Mouse (Mus musculus) hindbrain, embryonic 15.5 days (tissue): ENCODE measurements around the gene Gramd4. TPM values are rescaled to one million over a fixed set of nuclear protein-coding genes. Genes with fewer than 3 reads are reported as not detected.

Experiments used
- ATAC-seq: fragments of 200-750 bp; cut with Nextera tagmentation; 2 replicates; pipeline ENCODE4 v1.8.0; 2017; ENCODE audit warnings: low read depth, moderate number of reproducible peaks, moderate TSS enrichment; ENCODE audit not compliant: low FRiP score
- H3K27ac ChIP-seq: fragments of 300-500 bp; sonication (generic); replicated peaks from 2 replicates; pipeline ENCODE4 v1.5.1; 2015; ENCODE audit warnings: mild to moderate bottlenecking, inconsistent platforms
- H3K27me3 ChIP-seq: fragments of 300-500 bp; sonication (generic); 2 replicates; pipeline ENCODE4 v1.6.1; 2015; ENCODE audit warnings: control low read depth, inconsistent platforms
- H3K36me3 ChIP-seq: fragments of 300-500 bp; sonication (generic); 2 replicates; pipeline ENCODE4 v1.6.1; 2015; ENCODE audit warnings: control low read depth, inconsistent platforms
- H3K4me1 ChIP-seq: fragments of 300-500 bp; sonication (generic); replicated peaks from 2 replicates; pipeline ENCODE4 v1.6.1; 2015; ENCODE audit warnings: control low read depth, inconsistent platforms
- H3K4me2 ChIP-seq: fragments of 300-500 bp; sonication (generic); 2 replicates; pipeline ENCODE4 v1.6.1; 2015; ENCODE audit warnings: moderate library complexity, mild to moderate bottlenecking, inconsistent platforms
- H3K4me3 ChIP-seq: fragments of 300-500 bp; sonication (generic); 2 replicates; pipeline ENCODE4 v1.5.1; 2015; ENCODE audit warnings: mild to moderate bottlenecking, inconsistent platforms
- H3K9ac ChIP-seq: fragments of 300-500 bp; sonication (generic); 2 replicates; pipeline ENCODE4 v1.6.1; 2015; ENCODE audit warnings: inconsistent platforms
- H3K9me3 ChIP-seq: fragments of 300-500 bp; sonication (generic); 2 replicates; pipeline ENCODE4 v1.6.1; 2016; ENCODE audit warnings: control low read depth, inconsistent platforms
- WGBS: fragments of 180-500 bp; shearing (Covaris S2); methylation state at CpG from one replicate; pipeline ENCODE4 v1.1.7; 2015; 5-methylcytosine and 5-hydroxymethylcytosine counted together
- polyA plus RNA-seq: library from polyadenylated mRNA; unstranded; fragments of >200 nt; fragmentation: Nextera tagmentation; extraction: Ambion mirVana; gene quantifications from 2 replicates; pipeline ENCODE4 v1.2.1, GENCODE M21; 2015

Gene Gramd4
- polyA plus RNA-seq, 1 experiment from 2014 or later: 33.4 TPM

DNA sequence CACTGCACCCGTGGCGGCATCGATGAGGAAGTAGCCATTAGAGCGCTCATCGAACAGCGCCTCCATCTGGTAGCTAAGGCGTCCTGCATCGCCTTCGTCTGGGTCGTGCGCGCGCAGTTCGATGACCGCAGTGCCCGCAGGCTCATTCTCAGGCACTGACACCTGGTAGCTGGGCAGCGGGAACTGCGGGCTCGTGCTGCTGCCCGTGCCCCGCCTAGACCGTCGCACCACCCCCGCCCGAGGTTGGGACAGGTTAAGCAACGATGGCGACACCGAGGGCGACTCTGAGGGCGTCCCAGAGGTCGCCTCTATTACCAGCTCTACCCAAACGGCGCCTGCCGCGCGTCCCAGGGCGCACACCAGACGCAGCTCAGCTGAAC lies 24.7 kb upstream of the Gramd4 start:
- 0 out of 2 replicates have a peak overlapping the region, but pooled peaks have one; percentile 61 for H3K27ac ChIP-seq

DNA sequence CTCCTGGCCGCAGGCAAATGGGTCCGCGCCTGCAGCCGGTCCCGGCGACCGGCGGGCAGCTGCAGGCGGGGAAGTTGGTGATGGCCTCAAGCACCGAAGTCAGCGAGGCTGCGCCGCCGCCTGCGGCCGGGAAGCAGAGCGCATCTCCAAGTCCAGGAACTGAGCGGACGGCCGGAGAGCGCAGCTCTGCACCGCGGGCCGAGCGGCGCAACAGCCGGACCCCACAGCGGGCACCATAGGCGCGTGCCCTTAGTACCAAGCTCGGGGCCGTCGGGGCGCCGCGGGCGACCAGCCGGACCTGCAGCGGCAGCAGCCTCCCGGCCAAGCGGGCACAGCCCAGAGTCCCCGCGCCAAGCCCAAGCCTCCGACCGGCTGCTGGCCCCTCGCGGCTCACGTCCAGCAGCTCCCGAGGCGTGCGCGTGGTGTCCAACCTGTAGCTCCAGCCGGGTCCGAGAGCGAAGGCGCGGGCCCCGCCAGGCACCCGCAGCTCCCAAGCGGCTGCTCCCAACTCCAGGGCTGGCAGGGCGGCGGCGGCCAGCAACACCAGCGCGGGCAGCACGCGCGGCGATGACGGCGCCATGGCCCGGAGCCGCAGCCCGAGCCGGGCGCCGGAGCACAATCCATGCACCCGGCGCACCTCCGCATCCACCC lies 24.2 kb upstream of the Gramd4 start, which contains the start of gene Celsr1:
TSS of gene Celsr1 (minus strand) at position 587 of the 651 bp plus-strand sequence.
- Histone ChIP-seq H3K4me1 (peaks cover 28% of the 10 kb centered on the region), H3K27me3 (peaks cover 41% of the 10 kb centered on the region), H3K27ac (peak within 1 kb of the TSS; percentile 61), H3K4me3 (peak within 1 kb of the TSS; percentile 47), H3K36me3 (no peaks in the 10 kb centered on the region), H3K4me2 (peak within 1 kb of the TSS; percentile 79), H3K9ac (peak within 1 kb of the TSS; percentile 39), H3K9me3 (no peaks in the 10 kb centered on the region)
- ATAC-seq: peak; percentile 16
- WGBS: under 1% methylated on average over 68 of the region's 80 CpGs

More for the DNA sequence above, 24.7 kb upstream of the Gramd4 start:
- WGBS: 1% methylated on average over 38 of the region's 38 CpGs
- Histone ChIP-seq H3K4me1 (peaks cover 28% of the 10 kb centered on the region), H3K36me3 (no peaks in the 10 kb centered on the region), H3K4me2 (peak overlapping the region; percentile 79), H3K27me3 (peaks cover 41% of the 10 kb centered on the region), H3K9me3 (no peaks in the 10 kb centered on the region), H3K4me3 (peak overlapping the region; percentile 47), H3K9ac (peak overlapping the region; percentile 22; the same call in 1 of the 2 replicates)
- ATAC-seq: no peak; the same call in 1 of the 2 replicates

DNA sequence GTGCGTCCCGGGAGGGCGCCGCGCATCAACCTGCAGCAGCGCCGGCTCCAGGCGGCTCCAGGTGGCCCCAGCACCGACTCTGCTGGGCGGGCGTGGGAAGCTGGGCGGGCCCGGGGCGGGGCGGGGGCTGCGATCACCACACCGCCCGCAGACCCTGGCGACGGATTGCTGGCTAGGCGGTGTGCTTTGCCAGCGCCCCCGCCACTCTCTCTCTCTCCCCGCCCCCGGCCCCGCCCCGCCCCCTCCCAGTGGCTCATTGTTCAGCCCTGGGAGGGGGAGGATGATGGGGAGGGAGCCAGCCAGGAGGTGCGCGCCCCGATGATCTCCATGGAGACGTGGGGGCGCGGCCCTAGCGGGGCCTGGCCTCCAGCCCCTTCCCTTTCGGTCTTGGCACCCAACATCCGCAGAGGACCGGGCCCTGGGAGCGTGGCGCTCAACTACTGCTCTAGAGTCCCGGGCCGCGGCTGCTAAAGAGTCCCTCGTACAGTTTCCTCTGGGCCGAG lies 23.4 kb upstream of the Gramd4 start:
- Histone ChIP-seq H3K27ac (peak overlapping the region; percentile 61), H3K9ac (peak overlapping the region; percentile 39), H3K36me3 (no peaks in the 10 kb centered on the region), H3K4me3 (peak overlapping the region; percentile 47), H3K4me1 (peaks cover 30% of the 10 kb centered on the region), H3K4me2 (peak overlapping the region; percentile 79), H3K27me3 (peaks cover 43% of the 10 kb centered on the region), H3K9me3 (no peaks in the 10 kb centered on the region)
- 0% methylated on average over 30 of the region's 44 CpGs for WGBS
- ATAC-seq: peak; percentile 75

DNA sequence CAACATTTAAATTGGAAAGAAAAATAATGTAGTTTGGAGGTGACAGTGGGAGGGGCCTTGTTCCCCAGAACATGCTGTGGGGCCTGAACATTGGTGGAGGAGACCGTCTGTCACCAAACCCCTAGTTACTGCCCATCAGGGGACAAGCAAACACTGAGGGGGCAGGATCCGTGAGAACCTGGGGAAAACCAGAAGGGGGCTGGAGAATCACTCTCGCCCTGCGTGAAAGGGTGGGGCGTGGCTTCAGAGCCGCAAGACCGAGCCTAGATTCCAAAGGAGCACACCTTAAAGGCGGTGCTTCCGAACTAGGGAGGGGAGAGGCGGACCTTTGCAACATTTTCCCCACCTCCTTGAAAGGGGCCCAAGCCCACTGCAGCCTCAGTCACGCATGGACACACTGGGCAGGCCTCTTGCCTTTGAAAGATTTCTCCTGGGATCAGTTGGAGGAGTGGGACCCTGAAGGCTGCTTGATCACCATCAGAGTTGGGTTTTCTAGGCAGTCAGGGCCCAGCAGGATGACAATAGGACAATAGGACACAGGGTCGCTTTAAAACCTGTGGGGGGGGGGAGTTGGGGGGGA lies 22.6 kb upstream of the Gramd4 start:
- peak overlapping the region; percentile 2; the same call in 1 of the 2 replicates for H3K27ac ChIP-seq
- H3K4me1 ChIP-seq: peaks cover 29% of the 10 kb centered on the region
- peak overlapping the region; percentile 79 for H3K4me2 ChIP-seq
- WGBS: 8% methylated on average over 12 of the region's 12 CpGs
- ATAC-seq: no peak
- H3K36me3 ChIP-seq: no peaks in the 10 kb centered on the region
- H3K9me3 ChIP-seq: no peaks in the 10 kb centered on the region
- no peak overlapping the region for H3K9ac ChIP-seq
- peak overlapping the region; percentile 47 for H3K4me3 ChIP-seq
- peaks cover 51% of the 10 kb centered on the region for H3K27me3 ChIP-seq

DNA sequence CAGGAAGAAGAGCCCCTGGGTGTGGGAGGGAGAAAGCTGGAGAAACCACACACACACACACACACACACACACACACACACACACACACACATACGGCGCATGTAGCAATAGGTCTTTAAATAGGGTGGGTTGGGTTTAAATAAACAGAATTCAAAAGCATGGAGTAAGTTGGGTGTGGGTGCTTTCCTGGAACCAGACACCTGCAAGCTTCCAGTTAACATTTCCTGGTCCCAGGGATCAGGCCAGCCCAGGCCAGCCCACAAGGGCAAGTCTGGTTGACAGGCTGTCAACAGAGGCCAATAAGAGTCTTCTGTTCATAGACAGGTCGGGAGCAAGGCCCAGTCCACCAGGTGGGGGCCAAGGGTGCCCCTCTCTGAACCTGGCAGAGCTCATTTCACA lies 21.6 kb upstream of the Gramd4 start:
- Histone ChIP-seq H3K9ac (no peak overlapping the region), H3K4me1 (peaks cover 29% of the 10 kb centered on the region), H3K27ac (no peak overlapping the region), H3K4me3 (no peak overlapping the region), H3K27me3 (peaks cover 51% of the 10 kb centered on the region), H3K9me3 (no peaks in the 10 kb centered on the region), H3K36me3 (no peaks in the 10 kb centered on the region), H3K4me2 (no peak overlapping the region)
- WGBS: 75% methylated on average over 3 of the region's 3 CpGs
- ATAC-seq: no peak

DNA sequence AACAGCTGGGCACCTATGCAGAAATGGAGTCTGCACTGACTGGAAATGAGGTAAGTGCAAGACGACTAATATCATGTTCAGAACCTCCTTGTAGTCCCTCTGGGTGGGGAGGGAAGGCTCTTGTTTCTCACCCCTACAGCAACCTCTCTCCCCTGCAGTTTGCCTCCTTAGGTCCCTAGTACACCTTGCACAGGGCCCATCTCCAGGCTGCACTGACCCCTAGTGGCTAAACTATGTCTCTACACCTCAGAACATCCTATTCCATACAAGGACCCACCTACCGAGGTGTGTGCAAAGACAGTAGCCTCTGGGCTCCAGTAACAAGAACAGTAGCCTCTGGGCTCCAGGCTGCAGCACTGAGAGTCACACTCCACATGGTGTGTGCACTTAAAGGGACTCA lies 18.7 kb upstream of the Gramd4 start:
- H3K4me3 ChIP-seq: no peak overlapping the region
- H3K36me3 ChIP-seq: no peaks in the 10 kb centered on the region
- H3K9me3 ChIP-seq: no peaks in the 10 kb centered on the region
- 2% methylated on average over 2 of the region's 2 CpGs for WGBS
- H3K9ac ChIP-seq: no peak overlapping the region
- H3K4me2 ChIP-seq: peak overlapping the region; percentile 20; the same call in 1 of the 2 replicates
- H3K4me1 ChIP-seq: peaks cover 16% of the 10 kb centered on the region
- no peak overlapping the region for H3K27ac ChIP-seq
- H3K27me3 ChIP-seq: peaks cover 30% of the 10 kb centered on the region
- peak; percentile 89 for ATAC-seq

DNA sequence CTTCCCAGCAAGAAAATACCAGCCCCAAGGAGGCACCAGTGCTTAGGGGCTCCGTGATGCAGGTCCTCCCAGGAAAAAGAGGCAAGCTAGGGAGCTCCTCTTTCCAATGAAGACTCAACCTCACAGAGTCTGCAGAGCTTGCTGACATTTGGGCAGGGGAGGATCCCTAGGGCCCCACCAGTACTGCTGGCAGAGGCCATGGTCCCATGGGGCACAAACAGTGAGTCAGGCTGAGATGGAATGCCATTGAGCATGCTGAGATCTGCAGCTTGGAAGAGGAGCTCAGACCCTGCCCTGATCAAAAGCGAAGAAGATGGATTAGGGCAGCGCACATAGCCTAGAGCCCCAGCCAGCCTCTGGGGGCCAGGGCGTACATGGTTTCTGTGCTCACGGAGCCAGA lies 16.1 kb upstream of the Gramd4 start:
- no peak overlapping the region for H3K27ac ChIP-seq
- no peak overlapping the region for H3K4me2 ChIP-seq
- H3K27me3 ChIP-seq: peaks cover 10% of the 10 kb centered on the region; the same call in 1 of the 2 replicates
- H3K4me1 ChIP-seq: peaks cover 4% of the 10 kb centered on the region; the same call in 1 of the 2 replicates
- H3K36me3 ChIP-seq: no peaks in the 10 kb centered on the region
- ATAC-seq: no peak
- H3K9ac ChIP-seq: no peak overlapping the region
- no peak overlapping the region for H3K4me3 ChIP-seq
- no peaks in the 10 kb centered on the region for H3K9me3 ChIP-seq
- 80% methylated on average over 5 of the region's 5 CpGs for WGBS

DNA sequence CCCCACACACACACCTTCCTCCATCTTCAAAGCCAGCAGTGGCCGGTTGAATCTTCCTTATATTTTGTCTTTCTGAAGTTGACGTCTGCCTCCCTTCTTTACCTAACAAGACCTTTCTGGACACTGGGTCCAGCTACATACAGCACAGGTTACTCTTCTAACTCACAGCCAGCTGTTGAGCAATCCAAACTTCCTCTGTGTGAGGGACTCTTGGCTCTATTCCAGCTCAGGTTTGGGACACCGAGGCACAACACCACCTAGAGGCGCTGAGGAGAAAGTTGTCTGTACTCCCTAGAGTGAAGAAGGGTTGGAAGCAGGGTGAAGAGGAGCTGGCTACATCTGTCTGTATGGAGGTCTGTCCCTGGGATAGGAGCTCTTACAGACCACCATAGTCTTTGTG lies 15.1 kb upstream of the Gramd4 start:
- H3K4me2 ChIP-seq: no peak overlapping the region
- peaks cover 4% of the 10 kb centered on the region; the same call in 1 of the 2 replicates for H3K4me1 ChIP-seq
- no peak overlapping the region for H3K9ac ChIP-seq
- no peaks in the 10 kb centered on the region for H3K36me3 ChIP-seq
- H3K27me3 ChIP-seq: peaks cover 10% of the 10 kb centered on the region; the same call in 1 of the 2 replicates
- H3K9me3 ChIP-seq: no peaks in the 10 kb centered on the region
- H3K27ac ChIP-seq: no peak overlapping the region
- 41% methylated on average over 4 of the region's 4 CpGs for WGBS
- no peak for ATAC-seq
- H3K4me3 ChIP-seq: no peak overlapping the region

DNA sequence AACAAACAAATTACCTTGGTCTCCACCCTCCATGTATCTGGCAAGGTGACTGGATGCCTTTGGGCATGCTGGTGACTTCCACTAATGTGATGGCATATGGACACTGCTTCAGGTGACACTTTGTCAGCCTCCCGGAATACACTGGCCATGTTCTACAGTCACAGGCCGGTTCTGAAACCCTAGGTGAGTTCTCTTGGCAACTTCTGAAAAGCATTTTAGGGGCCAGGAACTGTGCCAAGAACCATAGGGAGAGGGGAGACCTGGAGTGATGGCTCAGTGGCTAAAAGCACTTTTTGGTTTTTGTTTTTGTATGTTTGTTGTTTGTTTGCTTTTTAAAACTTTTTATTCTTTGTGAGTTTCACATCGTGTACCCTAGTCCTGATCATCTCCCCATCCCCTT lies 8.0 kb upstream of the Gramd4 start:
- Histone ChIP-seq H3K4me1 (no peaks in the 10 kb centered on the region), H3K4me3 (no peak overlapping the region), H3K36me3 (no peaks in the 10 kb centered on the region), H3K4me2 (no peak overlapping the region), H3K9ac (no peak overlapping the region), H3K27ac (no peak overlapping the region), H3K27me3 (no peaks in the 10 kb centered on the region), H3K9me3 (no peaks in the 10 kb centered on the region)
- ATAC-seq: no peak
- 82% methylated on average over 3 of the region's 3 CpGs for WGBS

DNA sequence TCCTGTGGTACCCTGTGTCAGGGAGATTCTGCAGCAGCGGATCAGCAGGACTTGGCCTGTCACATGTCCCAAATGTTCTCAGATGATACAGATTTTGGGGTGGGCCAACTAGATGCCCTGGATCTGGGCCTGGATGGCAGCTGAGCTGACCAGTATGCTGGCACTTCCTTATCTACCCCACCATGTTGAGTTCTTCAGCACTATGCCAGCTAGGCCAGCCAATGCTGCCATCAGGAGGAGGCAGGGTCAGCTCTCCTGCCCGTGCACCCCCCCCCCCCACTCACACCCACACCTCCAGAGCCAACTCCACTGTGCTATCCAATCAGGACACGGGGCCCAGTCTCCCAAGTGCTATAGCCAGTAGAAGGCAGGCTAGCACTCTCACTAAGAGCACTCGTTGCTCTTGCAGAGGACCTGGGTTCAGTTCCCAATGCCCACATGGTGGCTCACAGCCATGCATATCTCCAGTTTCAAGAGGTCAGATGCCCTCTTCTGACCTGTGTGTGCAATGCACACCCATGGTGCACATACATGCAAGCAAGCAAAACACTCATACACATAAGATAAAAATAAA lies 7.2 kb upstream of the Gramd4 start:
- H3K9me3 ChIP-seq: no peaks in the 10 kb centered on the region

DNA sequence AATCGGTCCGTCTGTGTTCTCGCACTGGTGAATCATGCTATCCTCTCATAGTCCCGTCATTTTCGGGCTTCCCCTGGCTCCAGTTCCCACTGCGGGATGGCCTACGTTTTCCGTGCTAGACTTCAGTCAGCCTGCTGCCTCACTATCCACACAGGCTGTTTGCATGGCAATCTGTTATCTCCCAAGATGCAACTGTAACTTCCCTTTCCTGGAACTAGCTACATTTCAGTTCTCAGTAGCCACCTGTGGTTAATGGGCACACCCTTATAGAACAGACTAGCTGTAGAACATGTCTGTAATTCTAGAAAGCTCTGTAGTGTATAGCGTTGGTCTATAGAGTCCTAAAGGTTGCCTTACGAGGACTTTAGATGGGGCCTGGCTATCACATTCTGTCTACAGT lies 6.3 kb upstream of the Gramd4 start:
- Histone ChIP-seq H3K9ac (no peak overlapping the region), H3K9me3 (no peaks in the 10 kb centered on the region), H3K4me1 (no peaks in the 10 kb centered on the region), H3K4me2 (no peak overlapping the region), H3K27me3 (no peaks in the 10 kb centered on the region), H3K4me3 (no peak overlapping the region), H3K27ac (no peak overlapping the region), H3K36me3 (no peaks in the 10 kb centered on the region)
- WGBS: 89% methylated on average over 10 of the region's 10 CpGs
- no peak for ATAC-seq

More for the DNA sequence above, 7.2 kb upstream of the Gramd4 start:
- Histone ChIP-seq H3K4me3 (no peak overlapping the region), H3K27me3 (no peaks in the 10 kb centered on the region), H3K4me2 (no peak overlapping the region), H3K4me1 (no peaks in the 10 kb centered on the region), H3K9ac (no peak overlapping the region), H3K27ac (no peak overlapping the region), H3K36me3 (no peaks in the 10 kb centered on the region)
- no peak for ATAC-seq
- WGBS: 81% methylated on average over 4 of the region's 4 CpGs

DNA sequence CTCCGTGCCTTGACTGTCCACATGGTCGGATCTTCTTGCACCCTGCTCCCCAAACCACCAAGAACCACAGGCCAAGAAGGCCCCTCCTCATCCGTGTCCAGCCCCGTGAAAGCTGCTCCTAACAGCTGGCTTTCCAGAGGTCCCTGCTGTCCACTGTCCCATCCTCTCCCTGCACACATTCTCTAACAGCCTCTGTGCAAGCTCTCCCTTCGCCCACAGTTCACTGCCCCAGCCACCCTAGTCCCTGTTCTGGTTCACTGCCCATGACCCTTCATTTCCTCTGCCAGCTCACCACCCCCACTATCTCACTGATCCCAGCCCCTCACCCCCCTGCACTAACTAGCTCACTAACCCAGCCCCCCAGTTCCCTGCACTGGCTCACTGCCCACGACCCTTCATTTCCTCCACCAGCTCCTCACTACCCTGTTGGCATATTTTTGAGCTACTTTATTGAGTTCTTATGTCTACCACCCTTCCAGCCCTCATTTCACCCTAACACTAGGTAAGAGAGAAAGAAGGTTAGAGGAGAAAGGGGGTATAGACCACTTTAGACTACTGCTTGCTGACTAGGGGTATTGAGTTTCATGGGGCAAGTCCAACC lies 5.5 kb upstream of the Gramd4 start:
- Histone ChIP-seq H3K4me1 (no peaks in the 10 kb centered on the region), H3K4me2 (no peak overlapping the region), H3K36me3 (no peaks in the 10 kb centered on the region), H3K9me3 (no peaks in the 10 kb centered on the region), H3K9ac (no peak overlapping the region), H3K4me3 (no peak overlapping the region), H3K27ac (no peak overlapping the region), H3K27me3 (no peaks in the 10 kb centered on the region)
- 70% methylated on average over 6 of the region's 6 CpGs for WGBS
- no peak for ATAC-seq
